Mouse (Mus musculus): Measurements from ENCODE around the gene Psg16. TPM values are rescaled to one million over a fixed set of nuclear protein-coding genes. Genes with fewer than 3 reads are reported as not detected.

The Psg16 gene
- total and polyA plus RNA-seq, 3 experiments = 0.23 to 0.67 TPM; not detected in 1

- Histone ChIP-seq H3K36me3 (ENCODE audit: control insufficient read depth in 1 of 2, insufficient read depth in 2 of 2, low read length in 2 of 2) (peaks cover 0 to 12% of the 10 kb centered on the region in 2 experiments; a peak in 2 of 4 replicates), H3K79me2 (ENCODE audit: control insufficient read depth, insufficient read depth, low read length, poor library complexity) (no peaks in the 10 kb centered on the region), H3K27me3 (ENCODE audit: control insufficient read depth in 1 of 2, insufficient read depth in 2 of 2, low read length in 2 of 2) (no peaks in the 10 kb centered on the region), H3K4me3 (ENCODE audit: control insufficient read depth in 1 of 2, insufficient read depth in 1 of 2, low read depth in 2 of 2, low read length in 2 of 2) (no peak overlapping the region), H3K9ac (ENCODE audit: control insufficient read depth, low read depth, low read length, poor library complexity, severe bottlenecking) (no peak overlapping the region), H3K4me1 (ENCODE audit: control insufficient read depth in 1 of 2, insufficient read depth in 2 of 2, low read length in 2 of 2) (no peaks in the 10 kb centered on the region; a peak in 1 of 4 replicates), H3K27ac (ENCODE audit: control insufficient read depth, low read depth, low read length) (no peak overlapping the region), H3K9me3 (replicated peaks; ENCODE audit: insufficient read depth, low read length) (no peaks in the 10 kb centered on the region)
- no peak for DNase-seq (ENCODE audit: low read depth, low spot score)
- TF ChIP-seq SIN3A (IDR thresholded peaks at IDR 0.05; ENCODE audit: low read length) = no peak
- no peak for TF ChIP-seq NRF1 (IDR thresholded peaks at IDR 0.05; ENCODE audit: insufficient read depth, low read depth, low read length, poor library complexity, severe bottlenecking)
- no peak for TF ChIP-seq ETS1 (IDR thresholded peaks at IDR 0.05; ENCODE audit: low read depth, low read length)
- TF ChIP-seq MYB (IDR thresholded peaks at IDR 0.05; ENCODE audit: low read depth, low read length) = no peak
- no peak for TF ChIP-seq RAD21 (IDR thresholded peaks at IDR 0.05; ENCODE audit: low read depth, low read length)
- TF ChIP-seq ZNF384 (IDR thresholded peaks at IDR 0.05; ENCODE audit: low read depth, low read length) = no peak
- TF ChIP-seq EP300 (IDR thresholded peaks at IDR 0.05; ENCODE audit: low read depth in 1 of 2, low read length in 2 of 2) = no peak
- TF ChIP-seq JUND (IDR thresholded peaks at IDR 0.05; ENCODE audit: low read depth, low read length) = no peak
- TF ChIP-seq USF2 (IDR thresholded peaks at IDR 0.05; ENCODE audit: borderline replicate concordance in 1 of 2, insufficient read depth in 1 of 2, low read depth in 1 of 2, low read length in 2 of 2) = no peak
- TF ChIP-seq HCFC1 (IDR thresholded peaks at IDR 0.05; ENCODE audit: low read depth, low read length) = no peak
- TF ChIP-seq POLR2AphosphoS2 (IDR thresholded peaks at IDR 0.05; ENCODE audit: low read length) = no peak
- no peak for TF ChIP-seq UBTF (IDR thresholded peaks at IDR 0.05; ENCODE audit: borderline replicate concordance, insufficient read depth, low read depth, low read length)
- no peak for TF ChIP-seq NELFE (IDR thresholded peaks at IDR 0.05; ENCODE audit: low read depth, low read length)
- TF ChIP-seq POLR2A (IDR thresholded peaks at IDR 0.05; ENCODE audit: control insufficient read depth in 1 of 2, insufficient read depth in 1 of 2, low read depth in 1 of 2, low read length in 2 of 2, poor library complexity in 1 of 2) = no peak
Observed at GRCm38 (mm10) chr7:17039373-17039772, 34.5 kb upstream of the Psg16 start.

GRCm38 (mm10) chr7:17045743-17046142 is 28.1 kb upstream of the Psg16 start:
- H3K79me2 ChIP-seq (ENCODE audit: control insufficient read depth, insufficient read depth, low read length, poor library complexity) = no peaks in the 10 kb centered on the region
- H3K4me1 ChIP-seq (ENCODE audit: control insufficient read depth in 1 of 2, insufficient read depth in 2 of 2, low read length in 2 of 2) = no peaks in the 10 kb centered on the region; a peak in 1 of 4 replicates
- DNase-seq (ENCODE audit: low read depth, low spot score) = no peak
- H3K27me3 ChIP-seq (ENCODE audit: control insufficient read depth in 1 of 2, insufficient read depth in 2 of 2, low read length in 2 of 2) = no peaks in the 10 kb centered on the region
- H3K36me3 ChIP-seq (ENCODE audit: control insufficient read depth in 1 of 2, insufficient read depth in 2 of 2, low read length in 2 of 2) = peaks cover 0 to 14% of the 10 kb centered on the region in 2 experiments; a peak in 2 of 4 replicates
- no peak overlapping the region for H3K4me3 ChIP-seq (ENCODE audit: control insufficient read depth in 1 of 2, insufficient read depth in 1 of 2, low read depth in 2 of 2, low read length in 2 of 2)
- no peak overlapping the region for H3K27ac ChIP-seq (ENCODE audit: control insufficient read depth, low read depth, low read length)
- TF ChIP-seq MYB (IDR thresholded peaks at IDR 0.05; ENCODE audit: low read depth, low read length) = no peak
- TF ChIP-seq ZC3H11A (IDR thresholded peaks at IDR 0.05; ENCODE audit: low read depth, low read length) = no peak
- no peak for TF ChIP-seq MAZ (IDR thresholded peaks at IDR 0.05; ENCODE audit: low read depth, low read length)
- no peak for TF ChIP-seq POLR2A (IDR thresholded peaks at IDR 0.05; ENCODE audit: control insufficient read depth in 1 of 2, insufficient read depth in 1 of 2, low read depth in 1 of 2, low read length in 2 of 2, poor library complexity in 1 of 2)
- TF ChIP-seq MXI1 (IDR thresholded peaks at IDR 0.05; ENCODE audit: low read depth, low read length) = no peak
- no peak for TF ChIP-seq MAX (IDR thresholded peaks at IDR 0.05; ENCODE audit: low read length)
- TF ChIP-seq EP300 (IDR thresholded peaks at IDR 0.05; ENCODE audit: low read depth in 1 of 2, low read length in 2 of 2) = no peak
- no peak for TF ChIP-seq ZKSCAN1 (IDR thresholded peaks at IDR 0.05; ENCODE audit: low read depth, low read length)
- TF ChIP-seq USF1 (IDR thresholded peaks at IDR 0.05; ENCODE audit: low read depth, low read length) = no peak
- no peak for TF ChIP-seq RCOR1 (IDR thresholded peaks at IDR 0.05; ENCODE audit: low read depth, low read length)
- H3K9me3 ChIP-seq (replicated peaks; ENCODE audit: insufficient read depth, low read length) = no peaks in the 10 kb centered on the region
- H3K9ac ChIP-seq (ENCODE audit: control insufficient read depth, low read depth, low read length, poor library complexity, severe bottlenecking) = no peak overlapping the region
